Mouse (Mus musculus): ENCODE data around the gene Gm6020. TPM values are rescaled to one million over a fixed set of nuclear protein-coding genes. Genes with fewer than 3 reads are reported as not detected.

Gene Gm6020
- polyA plus RNA-seq, 1 experiment = not detected

DNA sequence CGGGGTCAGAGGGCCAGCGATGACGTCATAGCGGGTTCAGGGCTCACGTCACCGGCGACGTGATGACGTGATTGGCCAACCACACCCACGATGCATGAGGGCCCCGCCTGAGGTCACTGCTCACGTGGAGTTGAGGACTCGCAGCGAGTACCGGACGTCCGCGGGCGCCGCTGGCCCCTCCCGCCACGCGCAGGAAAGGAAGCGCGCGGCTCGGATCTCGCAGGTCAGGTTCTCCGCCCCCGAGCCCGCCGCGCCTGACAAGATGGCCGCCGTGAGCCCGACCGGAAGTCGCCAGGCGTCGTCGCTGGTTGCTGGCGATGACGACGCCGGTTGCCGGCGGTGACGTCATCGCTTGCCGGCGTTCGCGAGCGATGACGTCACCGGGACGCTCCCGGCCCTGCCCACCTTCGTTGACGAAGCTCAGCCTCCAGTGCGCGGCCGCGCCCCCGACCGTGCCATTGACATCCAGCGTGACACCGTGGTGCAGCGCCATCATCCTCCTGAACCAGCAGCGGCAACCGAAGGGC lies 42.8 kb downstream of the Gm6020 start:
- Histone ChIP-seq H3K27me3 (ENCODE audit: control insufficient read depth, insufficient read depth, low read length) (no peaks in the 10 kb centered on the region), H3K27ac (ENCODE audit: insufficient read depth, low read depth, low read length) (peak overlapping the region; percentile 51), H3K4me1 (ENCODE audit: control insufficient read depth, insufficient read depth, insufficient read length, low read length) (peaks cover 11% of the 10 kb centered on the region), H3K36me3 (ENCODE audit: control insufficient read depth, insufficient read depth, low read length) (no peaks in the 10 kb centered on the region), H3K4me3 (ENCODE audit: low read depth, low read length) (peak overlapping the region; percentile 68)
- 2% methylated on average over 71 of the region's 71 CpGs for WGBS
- TF ChIP-seq POLR2A (IDR thresholded peaks at IDR 0.05; ENCODE audit: low read depth, low read length) (no peak; the same call in 1 of the 2 replicates), CTCF (IDR thresholded peaks at IDR 0.05; ENCODE audit: extremely low read depth, insufficient read length, insufficient replicate concordance, low read depth, low read length) (no peak)

DNA sequence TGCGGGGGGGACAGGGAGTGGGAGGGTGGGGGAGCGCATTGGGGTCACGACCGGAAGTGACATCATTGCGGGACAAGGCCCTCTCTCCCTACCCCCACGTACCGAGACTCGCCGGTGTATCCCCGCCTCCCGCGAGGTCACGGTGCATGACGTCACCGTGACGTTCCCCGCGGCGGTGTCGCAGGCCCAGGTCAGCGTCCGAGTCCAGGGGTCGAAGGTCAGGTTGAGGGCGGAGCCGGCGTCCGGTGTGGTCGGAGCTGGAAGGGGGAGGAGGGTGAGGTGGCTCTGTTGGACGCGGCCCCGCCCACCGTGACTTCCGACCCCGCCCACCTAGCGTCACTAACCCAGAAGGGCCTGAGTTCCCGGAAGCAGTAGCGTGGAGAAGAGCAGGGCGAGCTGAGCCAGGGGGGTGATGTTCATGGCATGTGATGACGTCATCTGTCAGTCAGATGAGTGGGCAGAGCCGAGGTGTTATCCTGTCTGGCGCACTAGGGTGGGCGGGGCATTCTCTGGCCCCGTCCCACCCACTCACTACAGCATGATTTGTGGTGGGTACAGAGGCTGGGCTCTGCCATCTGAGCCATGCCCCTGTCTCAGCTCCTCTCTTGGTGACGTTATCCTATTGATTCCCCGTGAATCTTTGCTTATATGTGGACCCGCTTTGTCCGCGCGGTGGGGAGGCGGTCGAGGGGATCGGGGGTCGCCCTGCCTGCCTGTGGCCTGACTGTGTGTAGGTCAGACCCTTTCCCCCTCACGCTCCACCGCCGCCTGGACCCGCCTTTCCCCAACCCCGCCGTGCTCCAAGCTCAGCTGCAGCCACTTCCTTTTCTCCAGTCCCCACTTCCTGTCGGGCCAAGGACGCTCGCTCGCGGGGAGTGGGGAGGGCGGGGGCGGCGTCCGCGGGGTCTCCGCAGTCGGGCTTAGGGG lies 43.5 kb downstream of the Gm6020 start:
- WGBS = 3% methylated on average over 71 of the region's 71 CpGs
- Histone ChIP-seq H3K27me3 (ENCODE audit: control insufficient read depth, insufficient read depth, low read length) (no peaks in the 10 kb centered on the region), H3K27ac (ENCODE audit: insufficient read depth, low read depth, low read length) (peak overlapping the region; percentile 70), H3K36me3 (ENCODE audit: control insufficient read depth, insufficient read depth, low read length) (no peaks in the 10 kb centered on the region), H3K4me1 (ENCODE audit: control insufficient read depth, insufficient read depth, insufficient read length, low read length) (peaks cover 11% of the 10 kb centered on the region), H3K4me3 (ENCODE audit: low read depth, low read length) (peak overlapping the region; percentile 68)
- TF ChIP-seq CTCF (IDR thresholded peaks at IDR 0.05; ENCODE audit: extremely low read depth, insufficient read length, insufficient replicate concordance, low read depth, low read length) = no peak
- peak; percentile 15; the same call in 1 of the 2 replicates for TF ChIP-seq POLR2A (IDR thresholded peaks at IDR 0.05; ENCODE audit: low read depth, low read length)

DNA sequence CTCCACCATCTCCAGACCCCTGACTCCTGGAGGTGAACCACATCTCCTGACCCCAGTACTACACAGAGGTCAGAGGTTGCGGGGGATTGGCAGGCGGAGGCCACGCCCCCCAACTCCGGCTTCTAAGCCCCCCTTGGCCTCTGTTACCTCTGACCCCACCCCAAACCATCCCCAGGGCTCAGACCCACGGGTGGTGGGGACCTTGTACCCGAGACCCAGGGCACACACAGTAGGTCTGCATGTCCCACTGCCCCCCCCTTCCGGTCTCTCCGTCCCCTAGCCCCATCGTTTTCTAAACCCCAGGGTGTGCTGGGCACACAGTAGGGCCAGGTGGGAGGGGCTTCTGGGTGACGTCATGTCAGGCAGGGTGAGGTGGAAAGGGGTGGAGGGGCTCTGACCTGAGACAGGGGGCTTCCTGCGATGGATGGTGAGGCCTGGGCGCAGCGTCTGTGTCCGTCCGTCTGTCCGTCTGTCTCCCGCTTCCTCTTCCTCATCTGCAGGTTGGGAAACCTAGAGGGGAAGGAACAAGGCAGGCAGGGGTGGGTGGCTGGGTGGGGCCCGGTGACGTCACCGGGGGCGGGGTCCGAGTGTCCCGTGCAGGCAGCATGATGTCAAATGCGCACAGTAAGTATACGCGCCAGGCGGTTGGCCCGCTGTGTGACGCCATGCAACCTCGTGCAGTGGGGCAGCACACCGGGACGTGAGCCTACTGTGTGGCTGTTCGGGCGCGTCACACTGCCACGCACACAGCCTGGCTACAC lies 44.4 kb downstream of the Gm6020 start, which contains the start of gene Csf2ra:
Gene Csf2ra (minus strand): TSS at position 489 of the 761 bp plus-strand sequence.
- 58% methylated on average over 36 of the region's 36 CpGs for WGBS
- no peaks in the 10 kb centered on the region for H3K36me3 ChIP-seq (ENCODE audit: control insufficient read depth, insufficient read depth, low read length)
- peaks cover 11% of the 10 kb centered on the region for H3K4me1 ChIP-seq (ENCODE audit: control insufficient read depth, insufficient read depth, insufficient read length, low read length)
- H3K4me3 ChIP-seq (ENCODE audit: low read depth, low read length) = peak within 1 kb of the TSS; percentile 68
- H3K27me3 ChIP-seq (ENCODE audit: control insufficient read depth, insufficient read depth, low read length) = no peaks in the 10 kb centered on the region
- peak within 1 kb of the TSS; percentile 70 for H3K27ac ChIP-seq (ENCODE audit: insufficient read depth, low read depth, low read length)
- TF ChIP-seq CTCF (IDR thresholded peaks at IDR 0.05; ENCODE audit: extremely low read depth, insufficient read length, insufficient replicate concordance, low read depth, low read length) (no peak), POLR2A (IDR thresholded peaks at IDR 0.05; ENCODE audit: low read depth, low read length) (no peak; the same call in 1 of the 2 replicates)

Other genes with a start within 250 kb of the Gm6020 start
- gene Zfp950, start 43.0 kb upstream of the Gm6020 start, polyA plus RNA-seq (2012; rRNA removed) = 1.9 and 2.7 TPM in 2 replicates
- gene Gm7102, start 7.6 kb upstream of the Gm6020 start, polyA plus RNA-seq (2012; rRNA removed) = not detected in 2 replicates
- 84.2 and 140 TPM in 2 replicates for gene Csf2ra, start 44.5 kb downstream of the Gm6020 start, polyA plus RNA-seq (2012; rRNA removed)
- gene Gm21060, start 113.2 kb downstream of the Gm6020 start, polyA plus RNA-seq (2012; rRNA removed) = not detected in 2 replicates